Mouse (Mus musculus): Measurements from ENCODE around the gene Asgr1.
"Not testable (repeated sequence)": the region's sequence is repeated elsewhere in the genome, so short reads cannot be mapped to it uniquely, and the experiment has no call there.

Asgr1 gene

DNA sequence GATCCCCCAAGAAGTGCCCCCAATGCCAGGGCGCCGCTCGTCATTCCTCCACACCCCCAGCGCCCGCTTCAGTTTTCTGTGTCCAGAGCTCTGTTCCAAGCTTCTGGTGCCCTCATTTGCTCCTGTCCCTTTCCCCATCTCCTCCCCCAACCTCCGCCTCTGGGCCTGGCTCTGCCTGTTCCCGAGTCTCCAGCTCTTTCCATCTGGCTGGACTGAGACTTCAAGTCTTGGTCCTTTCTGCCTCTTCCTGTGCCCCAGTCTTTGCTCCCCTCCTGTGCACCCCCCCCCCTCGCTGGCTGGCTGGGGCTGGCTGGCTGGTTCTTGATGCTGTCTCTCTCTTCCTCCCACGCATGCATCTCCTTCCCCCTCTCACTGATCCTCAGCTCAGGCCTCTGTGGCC is 26.5 kb upstream of the Asgr1 start:
- peak; percentile 60 for DNase-seq

DNA sequence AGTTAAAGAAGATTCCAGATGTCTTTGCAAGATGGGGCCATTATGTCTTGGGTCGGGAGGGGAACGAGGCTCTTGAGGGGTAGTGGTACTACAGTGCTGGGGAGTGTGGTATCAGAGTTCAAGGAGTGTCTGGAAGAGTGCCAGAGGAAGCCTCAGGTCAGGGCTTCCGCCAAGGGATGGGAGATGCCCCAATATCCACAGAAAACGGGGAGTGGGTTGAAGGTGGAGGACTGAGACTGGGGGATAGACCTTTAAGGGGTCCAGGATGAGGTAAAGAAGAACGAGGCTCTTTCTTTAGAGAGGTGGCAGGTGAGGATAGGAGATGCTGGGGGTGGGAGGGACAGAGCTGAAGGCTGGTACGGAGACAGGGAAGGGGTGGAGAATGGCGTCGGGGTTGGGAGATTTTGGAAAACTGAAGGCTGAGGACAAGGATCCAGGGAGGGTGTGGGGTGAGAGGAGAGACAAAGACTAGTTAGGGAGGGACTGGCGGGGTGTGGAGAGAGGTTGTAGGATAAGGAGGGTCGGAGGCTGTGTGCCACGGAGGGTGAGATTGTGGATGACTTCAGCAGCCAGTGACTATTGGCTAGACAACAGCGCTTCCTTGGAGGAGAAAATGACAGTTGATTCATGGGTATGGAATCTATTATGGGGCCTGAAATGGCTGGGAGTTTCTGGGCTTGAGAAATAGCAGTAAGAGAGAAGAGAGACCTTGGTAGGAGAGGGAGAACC is 25.3 kb upstream of the Asgr1 start:
- DNase-seq, result no peak

DNA sequence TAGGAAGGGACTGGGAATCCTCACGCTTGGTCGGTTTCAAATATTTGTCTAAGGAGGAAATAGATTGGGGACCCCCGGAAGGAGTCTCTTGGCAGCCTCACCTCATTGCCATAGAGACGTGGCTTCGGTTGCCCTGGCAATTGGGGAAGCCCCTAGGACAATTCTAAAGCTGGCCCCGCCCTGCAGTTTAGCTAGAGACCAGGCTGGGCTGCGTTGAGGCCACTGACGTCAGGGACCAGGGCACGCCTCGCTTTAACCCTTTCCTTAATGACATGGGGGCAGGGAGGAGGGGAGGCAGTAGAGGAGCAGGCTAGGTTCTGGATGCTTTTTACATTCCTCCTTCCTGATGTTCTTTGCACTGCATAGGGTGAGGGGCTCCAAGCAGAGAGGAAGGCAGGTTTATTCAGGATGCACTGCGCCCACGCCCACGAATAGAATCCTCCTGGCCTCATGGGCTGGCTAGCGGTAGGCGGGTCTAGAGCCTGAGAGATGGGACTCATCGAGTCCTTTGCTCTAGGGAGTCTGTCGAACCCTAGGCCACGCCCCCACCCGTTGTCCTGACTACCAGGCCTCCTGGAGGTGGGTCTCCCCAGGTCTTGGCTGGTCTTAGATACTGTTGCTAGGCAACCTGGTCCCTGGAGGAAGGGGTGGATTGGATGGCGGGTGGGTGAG is 24.6 kb upstream of the Asgr1 start:
- DNase-seq, result peak; percentile 92

DNA sequence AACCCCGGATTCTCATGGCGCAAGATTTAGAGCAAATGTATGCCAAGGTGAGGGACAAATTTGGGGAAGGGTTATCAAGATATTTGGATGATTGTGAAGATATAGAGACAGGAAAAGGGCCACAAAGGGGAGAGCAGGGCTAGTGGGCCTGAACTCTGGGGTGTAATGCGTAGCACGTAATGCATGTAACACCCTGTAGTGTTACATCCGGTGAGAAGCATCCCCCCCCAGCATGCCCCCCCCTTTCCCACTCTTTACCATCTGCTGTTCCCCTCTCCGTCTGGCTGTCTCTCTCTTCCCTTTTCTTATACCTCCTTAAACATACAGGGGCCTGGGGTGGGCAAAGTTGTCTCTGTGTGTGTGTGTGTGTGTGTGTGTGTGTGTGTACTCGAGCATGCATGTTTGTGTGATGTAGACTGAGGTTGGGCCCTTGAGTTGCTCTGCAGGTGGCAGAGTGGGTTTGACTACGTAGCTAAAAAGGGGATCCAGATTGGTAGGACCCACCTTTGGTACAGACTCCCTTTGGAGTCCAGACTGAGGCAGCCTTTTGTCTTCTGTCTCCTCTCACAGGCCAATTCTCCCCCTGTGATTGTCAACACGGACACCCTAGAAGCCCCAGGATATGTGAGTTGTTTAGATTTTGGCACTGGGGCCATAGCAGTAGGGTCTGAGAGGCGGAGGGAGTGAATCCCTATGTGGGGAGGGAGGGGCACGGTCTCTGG is 23.9 kb upstream of the Asgr1 start:
- DNase-seq, result no peak

DNA sequence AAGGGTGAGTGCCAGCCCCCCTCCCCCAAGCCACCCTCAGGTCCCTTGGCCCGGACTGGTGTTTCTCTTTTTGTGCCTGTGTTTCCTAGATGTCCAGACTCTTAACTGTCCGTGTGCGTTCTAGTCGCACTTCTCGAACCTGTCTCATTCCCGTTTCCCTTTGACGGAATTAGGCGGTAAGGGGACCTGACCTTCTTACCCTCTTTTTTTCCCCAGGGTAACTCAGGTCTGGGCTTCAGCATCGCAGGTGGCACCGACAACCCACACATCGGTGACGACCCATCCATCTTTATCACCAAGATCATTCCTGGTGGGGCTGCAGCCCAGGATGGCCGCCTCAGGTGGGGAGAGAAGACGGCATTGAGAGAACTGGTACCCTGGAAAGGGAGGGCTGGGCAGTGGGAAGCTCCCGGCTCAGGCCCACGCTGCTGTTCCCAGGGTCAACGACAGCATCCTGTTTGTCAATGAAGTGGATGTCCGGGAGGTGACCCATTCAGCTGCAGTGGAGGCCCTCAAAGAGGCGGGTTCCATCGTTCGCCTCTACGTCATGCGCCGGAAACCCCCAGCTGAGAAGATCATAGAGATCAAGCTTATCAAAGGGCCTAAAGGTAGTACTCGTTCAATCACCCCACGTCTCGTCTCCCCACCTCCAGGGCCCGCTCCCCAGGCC is 23.1 kb upstream of the Asgr1 start:
- no peak for DNase-seq

DNA sequence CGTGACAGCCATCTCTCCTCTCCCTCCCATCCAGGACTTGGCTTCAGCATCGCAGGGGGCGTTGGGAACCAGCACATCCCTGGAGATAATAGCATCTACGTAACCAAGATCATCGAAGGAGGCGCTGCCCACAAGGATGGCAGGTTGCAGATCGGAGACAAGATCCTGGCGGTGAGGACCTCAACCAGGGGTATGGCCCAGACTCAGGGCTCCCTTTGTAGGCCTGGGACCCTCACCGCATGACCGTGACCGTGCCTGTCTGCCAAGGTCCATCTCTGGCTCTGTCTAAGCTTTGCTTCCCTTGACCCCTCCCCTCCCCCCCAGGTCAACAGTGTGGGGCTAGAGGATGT is 22.6 kb upstream of the Asgr1 start:
- no peak for DNase-seq

DNA sequence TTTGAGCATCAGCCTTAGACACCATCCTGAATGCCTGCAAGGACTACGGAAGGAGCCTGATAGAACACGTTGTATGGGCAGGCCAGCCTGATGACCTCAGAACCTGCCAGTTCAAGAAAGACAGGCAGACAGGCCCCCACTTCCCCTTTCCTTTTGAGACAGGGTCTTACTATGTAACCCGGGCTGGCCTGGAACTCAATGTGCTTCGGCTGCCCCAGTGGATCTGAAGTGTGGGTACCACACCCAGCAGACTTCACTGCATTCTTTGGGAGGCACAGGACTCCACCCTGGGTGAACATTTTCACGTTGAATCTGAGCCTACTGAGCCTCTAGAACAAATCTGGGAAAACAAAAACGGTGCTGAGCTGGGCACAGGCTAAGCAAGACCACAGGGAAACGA is 15.7 kb upstream of the Asgr1 start:
- no peak for DNase-seq

DNA sequence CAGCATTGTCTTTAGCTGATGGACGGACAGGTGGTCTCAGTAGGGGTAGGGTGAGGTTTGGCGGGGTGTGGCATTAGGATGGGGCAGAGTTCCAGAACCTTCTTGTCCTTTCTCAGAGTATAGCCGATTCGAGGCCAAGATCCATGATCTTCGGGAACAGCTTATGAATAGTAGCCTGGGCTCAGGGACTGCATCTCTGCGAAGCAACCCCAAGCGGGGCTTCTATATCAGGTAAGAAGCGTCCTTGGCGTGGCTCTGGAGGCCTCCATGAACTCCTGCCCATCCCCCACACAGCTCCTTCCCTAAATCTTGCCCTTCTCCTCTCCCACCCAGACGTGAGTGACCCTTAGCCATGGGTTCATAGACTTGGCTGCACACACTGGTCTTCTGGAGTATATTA is 14.3 kb upstream of the Asgr1 start:
- DNase-seq, result no peak

DNA sequence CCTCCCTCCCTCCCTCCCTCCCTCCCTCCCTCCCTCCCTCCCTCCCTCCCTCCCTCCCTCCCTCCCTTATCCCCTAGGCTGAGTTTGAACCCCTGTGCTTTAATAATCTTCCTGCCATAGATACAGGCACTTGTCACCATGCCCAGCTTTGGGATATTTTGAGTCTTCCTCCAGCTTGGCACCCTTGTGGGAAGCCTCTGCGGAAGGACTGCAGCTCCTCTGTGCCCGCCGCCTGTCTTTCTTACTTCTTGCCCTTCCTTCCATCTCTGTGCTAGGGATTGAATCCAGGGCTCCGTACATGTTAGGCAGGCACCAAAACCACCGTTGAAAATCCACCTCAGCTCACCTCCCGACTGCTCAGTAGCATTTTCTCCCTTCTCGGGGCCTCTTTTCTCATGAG is 13.7 kb upstream of the Asgr1 start:
- no peak for DNase-seq

DNA sequence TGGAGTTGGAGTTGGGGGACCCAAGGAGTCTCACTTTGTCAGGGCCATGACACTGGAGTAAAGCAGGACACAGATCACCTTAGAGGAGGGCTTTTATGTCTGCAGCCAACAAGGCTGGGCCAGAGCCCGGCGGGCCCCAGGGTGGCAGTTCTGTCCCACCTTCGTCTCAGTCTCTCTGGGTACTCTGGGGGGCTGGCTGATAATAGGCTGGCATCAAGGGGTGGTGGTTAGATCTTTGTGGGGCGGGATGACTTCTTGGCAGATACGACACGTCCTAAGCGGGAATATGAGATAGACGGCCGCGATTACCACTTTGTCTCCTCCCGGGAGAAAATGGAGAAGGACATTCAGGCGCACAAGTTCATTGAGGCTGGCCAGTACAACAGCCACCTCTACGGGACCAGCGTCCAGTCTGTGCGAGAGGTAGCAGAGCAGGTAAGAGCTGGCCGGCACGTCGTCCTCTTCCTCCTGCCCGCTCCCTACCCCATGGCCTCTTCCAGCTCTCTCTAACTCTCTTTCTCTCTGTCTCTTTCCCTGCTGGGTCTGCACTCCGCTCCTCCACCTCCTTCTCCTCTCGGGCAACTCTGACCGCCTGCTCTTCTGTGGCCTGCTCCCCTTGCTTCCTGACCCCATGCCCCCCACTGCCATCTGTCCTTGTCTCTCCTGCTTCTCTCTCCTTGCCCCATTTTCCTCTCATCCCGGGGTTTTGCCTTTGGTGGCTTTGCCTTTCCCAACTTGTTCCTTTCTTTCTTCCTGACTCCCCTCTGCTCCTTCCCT is 11.4 kb upstream of the Asgr1 start:
- no peak for DNase-seq

DNA sequence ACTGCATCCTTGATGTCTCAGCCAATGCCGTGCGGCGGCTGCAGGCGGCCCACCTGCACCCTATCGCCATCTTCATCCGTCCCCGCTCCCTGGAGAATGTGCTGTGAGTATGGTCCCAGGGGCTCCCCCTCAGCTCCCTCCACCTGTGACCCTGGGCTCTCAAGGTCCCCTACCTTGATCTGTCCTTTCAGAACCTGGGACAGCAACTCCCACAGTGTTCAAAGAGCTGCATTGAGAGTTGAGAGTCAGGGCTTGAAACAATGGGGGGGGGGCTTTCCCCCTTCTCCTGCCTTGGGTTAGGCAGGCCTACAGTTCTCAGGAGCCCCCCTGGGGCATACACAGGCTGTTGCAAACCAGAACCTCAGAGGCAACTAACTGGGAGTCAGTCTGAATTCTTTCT is 10.2 kb upstream of the Asgr1 start:
- DNase-seq, result no peak

DNA sequence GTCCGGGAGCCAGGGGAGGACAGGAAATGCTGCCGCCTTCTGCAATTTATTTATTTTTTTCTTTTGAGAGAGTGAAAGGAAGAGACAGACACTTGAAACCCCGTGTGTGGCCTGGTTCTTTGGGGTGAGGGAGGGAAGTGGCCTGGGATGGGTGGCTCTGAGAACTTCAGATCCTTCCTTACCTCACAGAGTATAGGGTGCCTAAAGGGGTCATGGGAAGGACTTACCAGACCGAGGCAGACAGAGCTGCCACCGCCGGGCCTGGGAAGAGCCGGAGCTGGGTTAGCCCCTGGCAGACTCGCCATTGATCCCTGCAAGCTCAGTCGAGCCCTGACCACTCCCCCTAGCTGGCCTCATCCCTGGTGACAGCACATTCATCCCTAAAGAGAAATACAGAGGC is 8.4 kb upstream of the Asgr1 start:
- no peak for DNase-seq

DNA sequence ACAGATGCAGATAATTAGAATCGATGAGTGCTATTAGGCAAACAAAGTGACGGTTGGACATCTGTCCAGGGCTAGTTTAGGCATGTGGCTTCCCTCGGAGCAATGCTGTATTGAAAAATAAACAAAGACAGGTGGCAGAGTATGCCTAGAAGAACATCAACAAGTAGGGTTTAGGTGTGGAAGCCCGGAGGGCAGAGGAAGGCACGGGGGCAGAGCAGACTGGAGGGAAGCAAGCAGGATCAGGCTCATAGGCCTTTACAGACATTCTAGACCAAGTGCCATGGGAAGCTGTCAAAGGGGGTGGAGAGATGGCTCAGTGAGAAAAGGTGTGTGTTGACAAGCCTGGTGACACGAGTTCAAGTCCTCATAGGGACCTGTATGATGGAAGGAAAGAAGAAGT is 4.5 kb upstream of the Asgr1 start:
- no peak for DNase-seq

DNA sequence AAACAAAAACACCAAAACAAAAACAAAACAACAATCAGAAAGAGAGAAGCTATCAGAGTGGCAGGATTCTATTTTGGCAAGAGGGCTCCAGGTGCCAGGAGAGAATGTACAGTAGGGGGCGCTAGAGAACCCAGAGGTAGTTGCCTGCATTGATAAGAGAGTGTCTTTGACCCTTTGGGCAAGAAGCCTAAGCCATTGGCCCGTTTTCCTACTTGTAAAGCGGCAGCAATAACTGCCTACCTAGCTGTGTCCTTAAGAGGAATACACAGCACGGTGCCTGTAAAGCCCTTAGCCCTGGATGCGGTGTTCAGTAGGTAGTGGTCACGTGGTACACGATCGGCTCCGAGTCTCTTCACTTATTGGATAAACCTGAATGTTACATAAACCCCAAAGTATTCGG is 4.1 kb upstream of the Asgr1 start:
- no peak for DNase-seq

DNA sequence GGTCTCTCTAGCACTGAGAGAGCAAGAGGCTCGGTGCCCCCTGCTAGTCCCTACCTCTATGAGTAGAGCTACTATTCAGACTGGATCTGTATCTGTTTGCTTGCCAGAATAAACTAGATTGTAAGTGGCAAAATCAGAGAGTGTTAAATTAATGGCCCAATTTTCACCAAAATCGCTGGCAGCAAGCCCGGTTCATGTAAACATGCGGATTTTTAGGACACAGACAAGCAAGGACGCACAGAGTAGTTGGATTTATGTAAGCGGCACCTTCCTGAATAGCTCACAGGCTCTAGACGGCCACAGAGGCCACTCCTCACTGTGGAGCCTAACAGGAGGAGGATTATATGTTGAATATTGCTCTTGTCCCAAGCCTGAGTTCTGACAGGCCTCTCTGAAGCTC is 729 bp upstream of the Asgr1 start:
- no peak for DNase-seq

DNA sequence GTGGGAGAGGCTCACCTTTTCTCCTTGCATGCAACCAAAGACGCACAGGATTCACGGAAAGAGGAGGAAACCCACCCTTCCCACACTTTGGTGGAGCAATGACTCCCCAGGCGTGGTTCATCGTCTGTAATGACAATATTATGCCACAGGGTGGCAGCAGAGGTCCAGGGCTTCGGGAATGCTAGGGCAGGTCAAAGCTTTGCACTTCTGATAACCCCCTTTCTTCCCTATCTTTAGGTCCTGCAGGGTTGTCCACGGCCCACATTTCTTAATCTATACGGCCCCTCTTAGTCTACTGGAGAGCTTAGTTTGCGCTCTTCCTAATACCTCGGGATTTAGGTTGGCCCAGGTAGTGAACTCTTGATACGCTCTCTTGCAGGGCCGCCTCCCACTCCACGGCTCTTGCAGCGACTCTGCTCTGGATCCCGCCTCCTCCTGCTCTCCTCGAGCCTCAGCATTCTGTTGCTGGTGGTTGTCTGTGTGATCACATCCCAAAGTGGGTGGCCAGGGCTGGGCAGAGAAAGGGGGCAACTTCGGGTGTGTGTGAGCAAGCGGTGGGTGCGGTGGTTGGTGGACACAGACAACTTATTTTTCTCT is 1.8 kb downstream of the Asgr1 start:
- DNase-seq, result peak; percentile 46

DNA sequence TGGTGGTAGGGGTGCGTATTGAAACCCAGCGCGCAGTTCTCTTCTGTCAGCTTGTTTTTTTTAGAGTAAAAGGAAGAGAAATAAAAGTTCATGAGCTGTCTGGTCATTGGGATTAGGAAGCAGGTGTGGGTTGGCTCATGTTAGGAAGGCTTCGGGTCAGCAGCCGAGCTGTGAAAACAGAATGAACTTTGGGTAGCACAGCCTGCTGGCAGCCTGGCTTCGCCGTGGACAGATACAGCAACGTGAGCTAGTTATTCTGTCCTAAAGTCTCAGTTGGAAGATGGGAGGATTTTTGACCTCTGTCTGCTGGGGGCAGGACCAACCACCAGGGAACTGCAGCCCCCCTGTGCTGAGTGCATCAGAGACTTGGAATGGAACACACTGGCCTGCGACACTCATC is 3.9 kb downstream of the Asgr1 start:
- DNase-seq, result no peak

DNA sequence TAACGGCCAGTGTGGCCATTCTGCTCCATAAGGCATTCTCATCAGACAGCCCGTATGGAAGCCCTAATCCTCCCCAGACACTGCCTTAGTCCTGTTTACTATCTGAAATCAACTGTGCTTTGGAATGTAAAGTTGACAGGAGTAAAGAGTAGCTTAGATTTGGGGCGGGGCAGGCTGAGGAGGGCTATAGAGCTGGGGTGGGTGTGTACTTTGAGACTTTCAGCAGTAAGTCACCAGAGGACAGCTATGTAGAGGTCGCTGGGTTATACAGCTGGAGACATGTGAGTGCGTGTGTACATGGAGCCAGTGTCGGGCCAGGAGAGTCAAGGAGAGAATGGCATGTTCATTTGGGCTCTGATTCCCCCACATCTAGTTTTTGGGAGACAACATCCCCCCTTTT is 6.0 kb downstream of the Asgr1 start:
- DNase-seq, result no peak

DNA sequence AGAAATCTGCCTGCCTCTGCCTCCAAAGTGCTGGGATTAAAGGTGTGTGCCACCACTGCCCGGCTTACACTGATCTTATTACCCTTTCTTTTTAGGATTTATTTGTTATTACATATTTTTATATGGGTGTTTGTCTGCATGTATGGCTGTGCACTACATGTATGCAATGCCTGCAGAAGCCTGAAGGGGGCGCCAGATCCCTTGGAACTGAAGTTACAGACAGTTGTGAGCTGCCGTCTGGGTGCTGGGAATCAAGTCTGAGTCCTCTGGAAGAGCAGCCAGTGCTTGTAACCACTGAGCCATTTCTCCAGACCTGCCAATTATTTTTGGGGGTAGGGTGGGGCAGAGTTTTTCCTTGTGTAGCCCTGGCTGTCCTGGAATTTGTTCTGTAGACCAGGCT is 9.2 kb downstream of the Asgr1 start:
- DNase-seq, result no peak

DNA sequence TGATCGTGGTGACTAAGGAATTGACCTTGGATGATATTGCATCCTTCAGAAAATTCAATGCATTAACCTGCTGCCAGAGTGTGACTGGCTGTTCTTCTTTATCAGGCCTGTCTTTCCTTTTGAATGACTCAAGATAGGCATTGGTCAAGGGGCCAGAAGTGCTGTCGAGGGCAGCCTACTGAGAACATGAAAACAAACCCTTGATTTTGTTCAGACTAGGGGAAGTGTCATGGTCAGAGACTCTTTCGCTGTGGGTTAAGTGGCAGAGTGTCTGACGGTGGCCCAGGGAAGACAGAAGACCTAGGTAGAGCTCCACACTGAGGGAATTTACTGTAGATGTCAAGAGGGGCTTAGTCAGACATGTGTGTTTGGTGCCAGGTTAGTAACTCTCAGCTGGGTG is 12.8 kb downstream of the Asgr1 start:
- no peak for DNase-seq

DNA sequence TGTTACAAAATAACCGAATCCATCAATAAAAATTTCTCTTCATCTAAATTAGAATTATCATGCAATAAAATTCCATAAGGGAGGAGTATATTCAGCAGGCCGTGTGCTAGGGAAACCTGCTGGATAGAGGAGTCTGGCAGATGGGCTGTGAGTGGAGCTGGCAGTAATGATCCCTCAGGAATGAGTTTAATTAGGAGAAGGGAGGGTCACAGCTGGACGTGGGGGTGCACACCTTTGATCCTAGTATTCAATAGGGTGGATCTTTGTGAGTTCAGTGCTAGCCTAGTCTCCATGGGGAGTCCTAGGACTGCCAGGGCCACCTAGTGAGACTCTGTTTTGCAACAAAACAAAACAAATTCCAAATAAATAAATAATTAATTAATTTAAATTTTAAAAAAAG is 14.4 kb downstream of the Asgr1 start:
- DNase-seq, result no peak

DNA sequence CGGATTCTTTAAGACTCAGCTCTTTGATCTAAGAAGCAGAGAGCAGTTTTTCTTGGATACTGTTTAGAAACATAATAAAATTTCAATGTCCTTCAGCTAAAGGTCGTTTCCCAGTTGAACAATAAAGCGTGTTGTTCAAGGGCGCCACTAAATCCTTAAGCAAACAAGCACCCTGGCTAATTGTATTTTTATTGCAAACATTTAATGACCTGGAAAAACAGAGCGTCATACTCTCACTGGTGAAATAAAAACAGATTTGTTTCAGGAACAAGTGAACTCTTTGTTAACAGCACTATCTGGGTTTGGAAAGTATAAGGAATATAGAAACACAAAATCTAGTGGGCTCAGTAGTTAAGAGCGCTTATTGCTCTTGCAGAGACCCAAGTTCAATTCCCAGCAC is 16.2 kb downstream of the Asgr1 start:
- DNase-seq, result no peak

DNA sequence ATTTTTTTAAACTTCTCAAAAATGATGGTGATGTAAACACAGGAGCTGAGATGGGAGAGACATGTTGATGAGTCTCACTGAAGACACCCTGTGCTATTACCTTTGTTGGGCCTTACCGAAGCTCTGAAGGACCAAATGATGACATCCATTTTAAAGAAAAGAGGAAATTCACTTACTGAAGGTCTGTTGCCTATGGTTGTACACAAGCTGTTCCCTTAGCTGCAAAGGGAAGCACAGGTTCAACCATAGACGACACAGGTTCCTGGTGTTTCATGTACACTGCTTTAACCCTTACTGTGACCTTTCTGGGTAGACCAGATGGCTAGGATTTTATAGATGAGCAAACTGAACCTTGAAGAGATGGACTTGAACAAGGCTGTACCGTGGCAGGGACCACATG is 16.7 kb downstream of the Asgr1 start:
- DNase-seq, result not testable (repeated sequence)
